Mouse (Mus musculus) stomach, adult 2 months (tissue): ENCODE measurements around the gene Isoc2a. TPM values are rescaled to one million over a fixed set of nuclear protein-coding genes. Genes with fewer than 3 reads are reported as not detected.

Experiments used
- polyA plus RNA-seq: library from polyadenylated mRNA; depleted of rRNA; stranded (reverse); fragments of >200 nt; gene quantifications from 2 replicates; pipeline ENCODE4 v1.2.3, GENCODE M21; 2012; rRNA removed

The Isoc2a gene
- 12.8 and 15.9 TPM in 2 replicates for polyA plus RNA-seq

GRCm38 (mm10) chr7:4876753-4877221, at the start of gene Isoc2a:
Isoc2a (plus strand) TSS chr7:4877153.

GRCm38 (mm10) chr7:4844245-4844916, 32.6 kb upstream of the Isoc2a start, which contains the start of gene Shisa7:
Shisa7 (minus strand) TSS chr7:4844696.

GRCm38 (mm10) chr7:4870133-4870532, 6.8 kb upstream of the Isoc2a start, which contains the start of gene Isoc2b:
Isoc2b (minus strand) TSS chr7:4870258.

GRCm38 (mm10) chr7:4906466-4906950, 29.6 kb downstream of the Isoc2a start, which contains the start of gene Gm36210:
Gm36210 (minus strand) TSS chr7:4906516.

GRCm38 (mm10) chr7:4915007-4915665, 38.2 kb downstream of the Isoc2a start, which contains the start of gene Zfp628:
Zfp628 (plus strand) TSS chr7:4915217.

GRCm38 (mm10) chr7:4921824-4922482, 45.0 kb downstream of the Isoc2a start, which contains the start of gene Nat14:
Nat14 (plus strand) TSS chr7:4922028.

GRCm38 (mm10) chr7:4925441-4926381, 48.8 kb downstream of the Isoc2a start, which contains the start of gene Ssc5d:
Ssc5d (plus strand) TSS chr7:4925785.

Other genes with a start within 250 kb of the Isoc2a start
- 5.9 and 8.5 TPM in 2 replicates for gene Tmem86b, start 245.7 kb upstream of the Isoc2a start, polyA plus RNA-seq
- gene Ppp6r1, start 218.1 kb upstream of the Isoc2a start, polyA plus RNA-seq = 60.2 and 68.9 TPM in 2 replicates
- 29.1 and 32.0 TPM in 2 replicates for gene Hspbp1, start 192.1 kb upstream of the Isoc2a start, polyA plus RNA-seq
- 2.5 and 3.5 TPM in 2 replicates for gene Brsk1, start 186.5 kb upstream of the Isoc2a start, polyA plus RNA-seq
- 15.3 and 16.5 TPM in 2 replicates for gene Tmem150b, start 151.9 kb upstream of the Isoc2a start, polyA plus RNA-seq
- gene Kmt5c, start 137.0 kb upstream of the Isoc2a start, polyA plus RNA-seq = 98.9 and 123 TPM in 2 replicates
- 7.0 and 10.5 TPM in 2 replicates for gene Cox6b2, start 124.1 kb upstream of the Isoc2a start, polyA plus RNA-seq
- gene Fam71e2, start 105.9 kb upstream of the Isoc2a start, polyA plus RNA-seq = not detected in 2 replicates
- 0.12 and 0.42 TPM in 2 replicates for gene Il11, start 94.3 kb upstream of the Isoc2a start, polyA plus RNA-seq
- not detected in 2 replicates for gene Tmem190, start 94.2 kb upstream of the Isoc2a start, polyA plus RNA-seq
- 157 and 379 TPM in 2 replicates for gene Tmem238, start 87.5 kb upstream of the Isoc2a start, polyA plus RNA-seq
- gene Rpl28, start 84.3 kb upstream of the Isoc2a start, polyA plus RNA-seq = 174 and 224 TPM in 2 replicates
- gene Ube2s, start 64.6 kb upstream of the Isoc2a start, polyA plus RNA-seq = 106 and 114 TPM in 2 replicates
- 0.68 and 1.5 TPM in 2 replicates for gene Shisa7, start 32.5 kb upstream of the Isoc2a start, polyA plus RNA-seq
- gene Isoc2b, start 6.9 kb upstream of the Isoc2a start, polyA plus RNA-seq = 17.4 and 25.7 TPM in 2 replicates
- 0.05 TPM in 1 of 2 replicates, not detected in the other for gene Gm36210, start 29.4 kb downstream of the Isoc2a start, polyA plus RNA-seq
- 13.0 and 16.4 TPM in 2 replicates for gene Zfp628, start 38.1 kb downstream of the Isoc2a start, polyA plus RNA-seq
- 5.5 and 7.6 TPM in 2 replicates for gene Nat14, start 44.9 kb downstream of the Isoc2a start, polyA plus RNA-seq
- 4.7 and 6.8 TPM in 2 replicates for gene Ssc5d, start 48.6 kb downstream of the Isoc2a start, polyA plus RNA-seq
- 4.1 and 12.6 TPM in 2 replicates for gene Sbk2, start 87.3 kb downstream of the Isoc2a start, polyA plus RNA-seq
- 0.12 and 0.40 TPM in 2 replicates for gene Sbk3, start 94.0 kb downstream of the Isoc2a start, polyA plus RNA-seq
- gene Zfp579, start 119.0 kb downstream of the Isoc2a start, polyA plus RNA-seq = 58.0 and 73.6 TPM in 2 replicates
- 21.3 and 34.0 TPM in 2 replicates for gene Zfp524, start 137.3 kb downstream of the Isoc2a start, polyA plus RNA-seq
- gene Fiz1, start 137.5 kb downstream of the Isoc2a start, polyA plus RNA-seq = 13.2 and 13.7 TPM in 2 replicates
- gene Gm44973, start 138.3 kb downstream of the Isoc2a start, polyA plus RNA-seq = 0.17 TPM in 1 of 2 replicates, not detected in the other
- gene Zfp865, start 143.2 kb downstream of the Isoc2a start, polyA plus RNA-seq = 16.3 and 18.3 TPM in 2 replicates
- 2.9 and 4.2 TPM in 2 replicates for gene Ccdc106, start 143.4 kb downstream of the Isoc2a start, polyA plus RNA-seq
- not detected in 2 replicates for gene 4632433K11Rik, start 157.0 kb downstream of the Isoc2a start, polyA plus RNA-seq
- gene Zfp784, start 161.3 kb downstream of the Isoc2a start, polyA plus RNA-seq = 2.6 and 2.8 TPM in 2 replicates
- 13.4 and 37.9 TPM in 2 replicates for gene Zfp580, start 174.4 kb downstream of the Isoc2a start, polyA plus RNA-seq
- gene U2af2, start 185.0 kb downstream of the Isoc2a start, polyA plus RNA-seq = 49.3 and 66.5 TPM in 2 replicates
- gene Epn1, start 203.1 kb downstream of the Isoc2a start, polyA plus RNA-seq = 186 and 241 TPM in 2 replicates
- gene Rfpl4, start 239.8 kb downstream of the Isoc2a start, polyA plus RNA-seq = not detected in 2 replicates
- gene Rasl2-9, start 248.8 kb downstream of the Isoc2a start, polyA plus RNA-seq = not detected in 2 replicates